Mouse (Mus musculus): Measurements from ENCODE around the gene Gm10720. TPM values are rescaled to one million over a fixed set of nuclear protein-coding genes. Genes with fewer than 3 reads are reported as not detected.
"Not testable (repeated sequence)": the region's sequence is repeated elsewhere in the genome, so short reads cannot be mapped to it uniquely, and the experiment has no call there.

Gene Gm10720
- not detected for total RNA-seq (2021)
- long read RNA-seq, experiment 1: 0 reads
- long read RNA-seq, experiment 2: 0 reads

- intact Hi-C loops (cut with DNase I); H3K27ac ChIP-seq; DNase-seq (ENCODE audit: extremely low spot score in 1 of 2, low spot score in 2 of 2); H3K4me3 ChIP-seq: not testable (repeated sequence)
Measured at GRCm38 (mm10) chr9:3015354-3015753, at the start of gene Gm10720. TSS of gene Gm10720 (plus strand) at chr9:3015654.

- intact Hi-C loops (cut with DNase I); H3K27ac ChIP-seq; H3K4me3 ChIP-seq: not testable (repeated sequence)
- peak in 1 of 2 experiments; percentile 7 for DNase-seq (ENCODE audit: extremely low spot score in 1 of 2, low spot score in 2 of 2)
Measured at GRCm38 (mm10) chr9:3000445-3000972, 14.9 kb upstream of the Gm10720 start, which contains the start of gene Gm10722. TSS of gene Gm10722 (plus strand) at chr9:3000922.

- H3K4me3 ChIP-seq; intact Hi-C loops (cut with DNase I); H3K27ac ChIP-seq: not testable (repeated sequence)
- DNase-seq (ENCODE audit: extremely low spot score in 1 of 2, low spot score in 2 of 2): peak in 1 of 2 experiments; percentile 35
Measured at GRCm38 (mm10) chr9:3001006-3001405, 14.4 kb upstream of the Gm10720 start.

- H3K4me3 ChIP-seq; intact Hi-C loops (cut with DNase I); H3K27ac ChIP-seq: not testable (repeated sequence)
- peak; percentile 99 to 100 for DNase-seq (ENCODE audit: extremely low spot score in 1 of 2, low spot score in 2 of 2)
Measured at GRCm38 (mm10) chr9:3001948-3002659, 13.3 kb upstream of the Gm10720 start.

- intact Hi-C loops (cut with DNase I); DNase-seq (ENCODE audit: extremely low spot score in 1 of 2, low spot score in 2 of 2); H3K27ac ChIP-seq; H3K4me3 ChIP-seq: not testable (repeated sequence)
Measured at GRCm38 (mm10) chr9:3002794-3003396, 12.6 kb upstream of the Gm10720 start, which contains the start of gene Gm11168. TSS of gene Gm11168 (plus strand) at chr9:3003346.

GRCm38 (mm10) chr9:3006179-3006578 lies 9.3 kb upstream of the Gm10720 start:
- H3K4me3 ChIP-seq; H3K27ac ChIP-seq; intact Hi-C loops (cut with DNase I); DNase-seq (ENCODE audit: extremely low spot score in 1 of 2, low spot score in 2 of 2): not testable (repeated sequence)

- H3K4me3 ChIP-seq; H3K27ac ChIP-seq; intact Hi-C loops (cut with DNase I): not testable (repeated sequence)
- peak; percentile 94 to 97 for DNase-seq (ENCODE audit: extremely low spot score in 1 of 2, low spot score in 2 of 2)
Measured at GRCm38 (mm10) chr9:3006636-3007035, 8.8 kb upstream of the Gm10720 start.

GRCm38 (mm10) chr9:3007272-3007671 lies 8.2 kb upstream of the Gm10720 start:
- H3K27ac ChIP-seq; intact Hi-C loops (cut with DNase I); DNase-seq (ENCODE audit: extremely low spot score in 1 of 2, low spot score in 2 of 2); H3K4me3 ChIP-seq: not testable (repeated sequence)

- H3K27ac ChIP-seq; intact Hi-C loops (cut with DNase I); H3K4me3 ChIP-seq; DNase-seq (ENCODE audit: extremely low spot score in 1 of 2, low spot score in 2 of 2): not testable (repeated sequence)
Measured at GRCm38 (mm10) chr9:3009331-3009730, 6.1 kb upstream of the Gm10720 start.

GRCm38 (mm10) chr9:3012054-3012621 lies 3.3 kb upstream of the Gm10720 start:
- DNase-seq (ENCODE audit: extremely low spot score in 1 of 2, low spot score in 2 of 2); H3K4me3 ChIP-seq; intact Hi-C loops (cut with DNase I); H3K27ac ChIP-seq: not testable (repeated sequence)

- intact Hi-C loops (cut with DNase I); H3K4me3 ChIP-seq; DNase-seq (ENCODE audit: extremely low spot score in 1 of 2, low spot score in 2 of 2); H3K27ac ChIP-seq: not testable (repeated sequence)
Measured at GRCm38 (mm10) chr9:3012733-3013279, 2.6 kb upstream of the Gm10720 start, which contains the start of gene Gm10721. TSS of gene Gm10721 (plus strand) at chr9:3013140.

GRCm38 (mm10) chr9:3015896-3016295 lies 442 bp downstream of the Gm10720 start:
- DNase-seq (ENCODE audit: extremely low spot score in 1 of 2, low spot score in 2 of 2); H3K4me3 ChIP-seq; H3K27ac ChIP-seq; intact Hi-C loops (cut with DNase I): not testable (repeated sequence)

GRCm38 (mm10) chr9:3017108-3017507 lies 1.7 kb downstream of the Gm10720 start, which contains the start of gene Gm10719:
TSS of gene Gm10719 (plus strand) at chr9:3017408.
- H3K4me3 ChIP-seq; DNase-seq (ENCODE audit: extremely low spot score in 1 of 2, low spot score in 2 of 2); intact Hi-C loops (cut with DNase I); H3K27ac ChIP-seq: not testable (repeated sequence)

- intact Hi-C loops (cut with DNase I); H3K27ac ChIP-seq: not testable (repeated sequence)
- peak in 1 of 2 experiments; percentile 96 for DNase-seq (ENCODE audit: extremely low spot score in 1 of 2, low spot score in 2 of 2)
Measured at GRCm38 (mm10) chr9:3018944-3019343, 3.5 kb downstream of the Gm10720 start.

GRCm38 (mm10) chr9:3019835-3020727 lies 4.6 kb downstream of the Gm10720 start:
- peak; percentile 37 to 82 for DNase-seq (ENCODE audit: extremely low spot score in 1 of 2, low spot score in 2 of 2)
- H3K4me3 ChIP-seq; intact Hi-C loops (cut with DNase I); H3K27ac ChIP-seq: not testable (repeated sequence)

More at GRCm38 (mm10) chr9:3018944-3019343, 3.5 kb downstream of the Gm10720 start:
- H3K4me3 ChIP-seq: not testable (repeated sequence)
